Mouse (Mus musculus): ENCODE measurements around the gene Pde4dip.

Pde4dip gene

GRCm38 (mm10) chr3:97693806-97694205 is 194.7 kb downstream of the Pde4dip start:
- DNase-seq (ENCODE audit: extremely low read depth, low read depth, low spot score): no peak

DNA sequence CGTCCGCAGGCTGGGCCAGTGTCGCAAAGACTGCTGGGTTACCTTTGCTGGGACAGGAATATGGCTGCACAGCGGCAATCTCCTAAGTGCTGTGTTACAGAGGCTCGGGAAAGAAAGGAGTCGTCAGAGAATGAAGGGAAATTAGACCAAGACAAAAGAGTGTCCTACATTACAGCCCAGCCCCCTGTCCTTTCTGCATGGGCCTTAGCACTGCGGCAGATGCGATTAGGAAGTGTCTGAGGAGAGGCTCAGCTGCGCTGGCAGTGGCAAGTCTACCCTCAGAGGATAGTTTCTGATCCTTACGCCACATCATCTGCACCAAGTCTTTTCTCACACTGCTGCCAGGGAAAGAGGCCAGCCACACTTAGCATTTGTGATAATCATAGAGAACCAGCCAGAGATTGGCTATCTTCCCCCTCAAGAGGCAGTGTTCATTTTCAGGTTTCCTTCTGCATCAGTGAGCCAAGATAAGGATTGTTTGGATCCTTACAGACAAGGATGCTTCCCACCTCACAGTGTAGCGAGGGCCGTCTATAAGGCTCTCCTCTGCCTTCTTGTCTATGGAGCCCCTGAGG is 197.0 kb downstream of the Pde4dip start:
- DNase-seq (ENCODE audit: extremely low read depth, low read depth, low spot score): no peak

GRCm38 (mm10) chr3:97690590-97690989 is 197.9 kb downstream of the Pde4dip start:
- DNase-seq (ENCODE audit: extremely low read depth, low read depth, low spot score): no peak

- DNase-seq (ENCODE audit: extremely low read depth, low read depth, low spot score): no peak
Observed at GRCm38 (mm10) chr3:97689289-97689688, 199.2 kb downstream of the Pde4dip start.

- no peak for DNase-seq (ENCODE audit: extremely low read depth, low read depth, low spot score)
Observed at GRCm38 (mm10) chr3:97686372-97687117, 202.0 kb downstream of the Pde4dip start.

DNA sequence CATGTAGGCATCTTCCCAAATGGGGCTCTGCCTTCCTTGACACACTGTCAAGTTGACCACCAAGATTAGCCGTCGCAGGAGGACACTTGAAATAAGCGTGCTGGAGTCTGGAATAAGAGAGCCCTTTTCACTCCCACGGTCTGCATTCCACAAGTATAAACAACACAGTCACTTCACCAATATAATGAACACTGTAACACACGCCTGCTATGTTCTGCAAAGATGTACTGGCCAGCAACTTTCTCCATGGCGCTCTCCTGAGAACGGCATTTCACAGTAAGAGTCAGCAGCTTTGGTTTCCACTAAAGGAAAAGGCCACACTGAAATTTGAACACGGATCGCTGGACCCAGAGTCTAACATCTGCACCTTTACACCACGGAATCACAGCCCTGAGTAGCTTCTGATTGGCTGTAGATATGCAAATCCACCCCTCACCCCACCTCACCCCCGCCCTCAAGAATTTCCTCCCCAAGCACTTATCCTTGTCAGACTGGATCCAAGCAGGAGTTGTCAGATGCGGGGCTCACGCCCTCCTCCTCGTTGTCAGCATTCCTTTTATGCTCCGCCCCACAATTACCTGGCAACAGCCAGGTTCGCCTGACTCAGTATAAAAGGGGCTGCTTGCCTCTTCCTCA is 204.8 kb downstream of the Pde4dip start:
- DNase-seq (ENCODE audit: extremely low read depth, low read depth, low spot score): no peak

DNA sequence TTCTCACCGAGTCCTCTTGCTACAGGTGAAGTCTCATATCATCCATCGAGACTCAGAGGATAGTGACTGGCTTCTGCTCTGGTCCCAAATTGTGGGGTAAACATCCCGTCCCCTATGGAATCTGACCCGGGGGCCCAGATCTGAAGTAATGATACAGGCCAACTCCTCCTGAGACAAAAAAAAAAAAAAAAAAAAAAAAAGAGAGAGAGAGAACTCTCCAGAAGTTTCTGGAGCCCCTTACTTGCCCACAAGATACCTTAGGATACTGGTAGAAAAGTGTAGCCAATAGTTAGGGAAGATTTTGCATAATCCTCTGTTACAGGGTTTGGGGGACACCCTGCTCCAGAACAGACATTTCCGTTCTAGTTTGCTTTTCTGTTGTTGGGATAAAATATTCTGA is 205.9 kb downstream of the Pde4dip start:
- DNase-seq (ENCODE audit: extremely low read depth, low read depth, low spot score): no peak

DNA sequence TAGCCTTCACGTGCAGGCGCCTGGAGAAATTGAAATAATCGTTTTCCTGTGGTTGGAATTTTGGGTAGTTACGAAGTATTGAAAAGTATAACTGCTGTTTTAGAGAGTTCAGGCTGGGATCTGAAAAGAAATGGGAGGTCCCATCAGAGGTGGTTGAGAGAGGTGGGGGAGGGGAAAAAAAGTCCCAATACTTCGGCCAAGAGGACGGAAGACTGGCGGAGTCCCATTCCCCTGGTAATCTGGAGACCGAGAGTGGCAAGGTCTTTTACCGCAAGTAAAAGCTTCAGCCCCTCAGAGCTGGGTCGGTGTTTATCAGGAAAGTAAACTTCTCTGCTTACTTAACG is 206.4 kb downstream of the Pde4dip start:
- DNase-seq (ENCODE audit: extremely low read depth, low read depth, low spot score): no peak

- DNase-seq (ENCODE audit: extremely low read depth, low read depth, low spot score): no peak
Observed at GRCm38 (mm10) chr3:97681321-97682158, 207.0 kb downstream of the Pde4dip start.

DNA sequence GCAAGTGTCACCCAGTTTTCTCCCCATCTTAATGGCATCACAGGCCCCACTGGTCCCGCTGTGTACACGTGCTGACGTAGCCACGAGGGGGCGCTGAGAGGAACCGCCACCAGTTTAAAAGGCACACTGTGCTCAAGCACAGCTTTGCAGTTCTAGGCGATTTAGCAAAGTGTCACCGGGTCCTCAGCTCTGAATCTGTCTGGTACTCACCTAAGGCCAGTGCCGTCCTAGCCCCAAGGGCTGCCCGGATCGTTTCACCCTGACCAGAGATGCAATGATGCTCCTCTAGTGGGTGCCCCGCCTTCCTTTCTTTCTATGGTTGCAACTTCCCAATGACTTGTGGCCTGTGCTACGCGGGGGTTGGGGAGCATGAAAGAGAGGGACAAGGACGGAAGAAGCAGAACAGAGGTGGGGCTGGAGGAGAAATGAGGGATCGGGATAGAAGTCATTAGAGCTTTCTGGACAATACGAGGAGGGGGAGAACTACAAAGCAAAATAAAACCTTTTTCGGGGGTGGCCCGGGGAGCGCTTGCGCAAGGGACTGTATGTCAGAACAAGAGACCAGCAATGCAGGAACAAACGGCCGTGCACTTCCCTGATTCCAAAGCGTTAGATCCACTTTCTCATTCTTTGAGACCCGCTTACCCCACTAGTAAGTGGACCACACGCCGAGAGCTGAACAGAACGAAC is 207.7 kb downstream of the Pde4dip start:
- DNase-seq (ENCODE audit: extremely low read depth, low read depth, low spot score): no peak

GRCm38 (mm10) chr3:97678416-97678815 is 210.1 kb downstream of the Pde4dip start:
- DNase-seq (ENCODE audit: extremely low read depth, low read depth, low spot score): no peak

DNA sequence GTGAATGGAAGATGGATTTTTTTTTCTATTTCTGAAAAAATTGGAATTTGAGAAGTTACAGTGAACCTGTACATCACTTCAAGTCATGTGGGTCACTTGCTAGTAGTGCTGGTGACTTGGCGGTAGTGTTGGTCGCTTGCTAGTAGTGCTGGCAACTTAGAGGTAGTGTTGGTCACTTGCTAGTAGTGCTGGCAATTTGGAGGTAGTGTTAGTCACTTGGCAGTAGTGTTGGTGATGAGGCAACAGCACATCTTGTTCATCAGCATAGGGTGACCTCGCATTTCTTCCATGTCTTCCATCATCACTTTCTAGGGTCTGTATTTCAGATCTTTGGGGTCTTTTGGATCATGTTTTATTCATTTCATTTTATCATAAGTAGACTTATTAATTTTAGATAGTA is 212.4 kb downstream of the Pde4dip start:
- DNase-seq (ENCODE audit: extremely low read depth, low read depth, low spot score): no peak

- no peak for DNase-seq (ENCODE audit: extremely low read depth, low read depth, low spot score)
Observed at GRCm38 (mm10) chr3:97674644-97675110, 213.8 kb downstream of the Pde4dip start, which contains the start of gene Gm17651. Gene Gm17651 (minus strand): TSS chr3:97674694.

GRCm38 (mm10) chr3:97667093-97667675 is 221.3 kb downstream of the Pde4dip start:
- DNase-seq (ENCODE audit: extremely low read depth, low read depth, low spot score): no peak

GRCm38 (mm10) chr3:97666154-97666553 is 222.4 kb downstream of the Pde4dip start:
- DNase-seq (ENCODE audit: extremely low read depth, low read depth, low spot score): no peak

DNA sequence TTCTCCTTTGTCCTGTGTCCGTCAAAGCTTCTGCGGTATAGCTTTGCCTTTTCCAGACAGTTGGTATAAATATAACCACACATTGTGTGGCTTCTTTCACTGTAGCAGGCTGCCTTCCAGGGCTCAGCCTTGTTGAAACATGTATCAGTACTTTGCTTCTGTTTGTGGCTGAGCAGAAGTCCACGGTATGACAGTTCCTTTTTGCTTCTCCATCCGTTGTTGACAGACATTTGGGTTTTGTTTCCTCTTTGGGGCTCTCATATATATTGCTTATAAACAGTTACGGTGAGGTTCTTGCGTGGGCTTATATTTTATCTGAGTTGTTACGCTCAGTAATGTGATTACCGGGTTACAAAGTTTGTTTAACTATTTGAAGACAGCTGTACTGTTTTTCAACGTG is 223.0 kb downstream of the Pde4dip start:
- DNase-seq (ENCODE audit: extremely low read depth, low read depth, low spot score): no peak

GRCm38 (mm10) chr3:97661206-97661605 is 227.3 kb downstream of the Pde4dip start:
- DNase-seq (ENCODE audit: extremely low read depth, low read depth, low spot score): no peak

- no peak for DNase-seq (ENCODE audit: extremely low read depth, low read depth, low spot score)
Observed at GRCm38 (mm10) chr3:97659746-97660145, 228.8 kb downstream of the Pde4dip start.

DNA sequence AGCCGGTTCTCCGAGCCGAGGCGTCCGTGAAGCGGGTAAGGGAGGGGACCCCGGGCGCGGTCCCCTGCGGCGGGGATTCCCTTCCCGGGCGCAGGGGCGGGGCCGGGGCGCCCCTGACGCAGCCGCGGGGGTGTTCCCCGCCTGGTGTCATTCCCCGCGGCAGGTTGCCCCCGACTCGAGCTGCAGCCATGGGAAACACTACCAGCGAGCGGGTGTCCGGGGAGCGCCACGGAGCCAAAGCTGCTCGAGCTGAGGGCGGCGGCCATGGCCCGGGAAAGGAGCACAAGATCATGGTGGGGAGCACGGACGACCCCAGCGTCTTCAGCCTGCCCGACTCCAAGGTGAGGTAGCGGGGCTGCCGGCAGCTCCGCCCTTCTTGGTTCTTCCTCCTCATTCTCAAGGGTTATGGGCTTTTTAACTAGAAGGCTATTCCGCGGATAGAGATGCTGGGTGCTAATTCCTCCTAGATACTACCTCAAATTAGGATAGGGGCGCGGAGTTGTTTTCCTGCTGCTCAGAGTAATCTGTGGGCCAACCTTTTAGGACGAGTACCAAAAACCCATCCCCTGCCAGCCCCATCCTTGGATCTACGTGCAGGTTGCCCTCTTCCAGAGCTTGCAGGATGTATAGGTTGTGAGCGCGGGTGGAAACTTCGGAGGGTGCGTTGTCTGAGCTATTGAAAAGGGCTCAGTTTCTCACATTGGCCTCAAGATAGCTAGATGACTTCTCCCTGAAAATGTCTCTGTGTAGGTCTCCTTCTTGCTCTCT is 229.9 kb downstream of the Pde4dip start:
- no peak for DNase-seq (ENCODE audit: extremely low read depth, low read depth, low spot score)
